Mouse (Mus musculus): Measurements from ENCODE around the gene Gm10638. TPM values are rescaled to one million over a fixed set of nuclear protein-coding genes. Genes with fewer than 3 reads are reported as not detected.

The Gm10638 gene
- total RNA-seq, 2 experiments from 2014 or later: 2.3 to 2.5 TPM

DNA sequence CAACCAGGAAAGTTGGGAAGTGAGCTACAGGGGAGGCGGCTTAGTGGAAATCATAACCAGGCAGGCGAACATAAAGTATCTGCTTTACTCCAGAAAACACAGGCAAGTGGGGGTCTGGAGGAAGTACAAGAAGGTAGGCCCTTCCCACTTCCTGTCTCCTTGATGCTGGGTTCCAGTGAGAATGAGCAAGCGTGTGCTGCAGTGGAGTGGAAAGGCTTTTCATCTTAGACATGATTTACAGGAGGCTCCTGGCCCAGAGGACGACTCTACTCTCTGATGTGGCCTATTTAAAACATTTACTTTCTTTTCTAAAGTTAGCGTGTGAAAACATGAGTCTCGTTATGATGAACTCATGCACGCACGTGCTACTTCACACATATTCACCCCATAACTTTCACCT lies 33.7 kb downstream of the Gm10638 start:
- no peak for DNase-seq
- intact Hi-C loops (cut with DNase I): no loop called here

DNA sequence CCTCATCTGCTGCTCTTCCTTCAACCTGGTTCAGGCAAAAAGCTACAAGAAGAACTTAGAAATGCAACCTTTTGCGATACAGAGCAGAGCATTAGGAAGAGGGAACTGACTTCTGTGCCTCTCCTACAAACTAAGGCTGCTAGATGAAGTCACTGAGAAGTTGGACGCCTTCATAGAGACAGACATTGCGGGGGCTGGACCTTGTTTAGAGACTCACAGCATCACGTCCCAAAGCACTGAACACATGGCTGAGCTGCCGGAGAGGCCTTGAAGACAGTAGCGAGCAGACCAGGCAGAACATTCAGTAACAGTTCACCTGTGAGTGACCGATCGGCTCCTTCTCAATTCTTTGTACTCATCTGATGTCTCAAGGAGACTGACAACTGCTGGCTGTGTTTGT lies 35.6 kb downstream of the Gm10638 start:
- intact Hi-C loops (cut with DNase I): no loop called here
- DNase-seq: no peak

DNA sequence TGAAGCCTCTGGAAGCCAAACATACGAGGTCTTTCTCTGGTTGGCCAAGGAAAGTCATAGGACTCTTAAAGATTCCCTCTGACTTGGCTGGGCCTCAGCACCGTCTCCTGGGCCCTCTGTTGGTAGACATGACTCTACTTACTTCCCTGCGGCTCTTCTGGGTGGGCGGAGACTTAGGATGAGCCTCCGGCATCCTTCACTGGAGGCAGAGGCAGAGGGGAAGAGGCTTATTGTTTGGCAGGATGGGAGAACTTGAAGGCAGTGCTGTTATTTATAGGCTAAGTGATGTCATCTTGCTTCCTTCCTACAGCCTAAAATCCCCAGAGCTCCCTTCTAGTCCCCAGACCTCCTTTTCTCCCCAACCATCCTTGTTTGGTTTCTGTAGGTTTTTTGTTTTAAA lies 41.0 kb downstream of the Gm10638 start:
- intact Hi-C loops (cut with DNase I): no loop called here
- DNase-seq: no peak

DNA sequence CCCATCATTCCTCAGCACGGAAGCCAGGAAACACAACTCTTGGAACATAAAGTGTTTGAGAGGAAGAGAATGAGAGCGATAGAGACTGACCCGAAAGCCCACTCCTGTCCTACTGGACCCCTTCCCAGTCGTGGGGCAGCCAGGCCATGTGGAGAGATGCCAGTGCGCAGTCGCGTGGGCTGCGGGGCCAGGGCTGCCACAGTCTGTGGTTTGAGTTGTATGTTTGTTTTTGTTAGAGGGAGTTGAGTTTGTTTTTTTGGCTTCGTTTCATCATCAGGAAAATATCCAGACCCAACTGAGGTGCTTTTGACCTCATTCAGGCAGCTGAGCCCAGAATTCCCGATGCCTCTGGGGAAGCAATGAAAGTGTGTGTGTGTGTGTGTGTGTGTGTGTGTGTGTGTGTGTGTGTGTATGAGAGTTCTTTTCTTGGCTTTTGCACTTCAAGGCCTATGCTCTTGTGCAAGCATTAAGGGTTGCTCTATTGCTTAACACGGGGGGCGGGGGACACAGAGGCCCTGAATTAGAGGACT lies 42.5 kb downstream of the Gm10638 start:
- DNase-seq: no peak

DNA sequence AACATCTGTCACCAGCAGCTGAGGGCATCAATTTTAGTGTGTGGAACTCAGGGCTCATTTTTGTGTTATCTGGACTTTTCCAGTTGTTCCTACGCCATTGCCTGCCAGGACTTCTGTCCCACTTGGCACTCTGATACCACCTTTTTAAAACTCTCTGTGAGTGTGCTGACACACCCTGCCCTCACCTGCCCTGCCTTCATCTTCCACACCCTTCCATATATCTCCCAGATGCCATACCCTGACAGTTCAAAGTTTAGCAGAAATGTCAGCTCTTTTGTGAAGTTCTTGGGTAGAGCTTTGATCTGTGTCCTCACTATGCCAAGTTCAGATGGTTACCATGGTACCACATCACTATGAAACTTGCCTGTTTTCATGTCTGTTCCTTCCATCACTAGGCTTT lies 44.1 kb downstream of the Gm10638 start:
- DNase-seq: no peak
- intact Hi-C loops (cut with DNase I): no loop called here

More for the DNA sequence above, 42.5 kb downstream of the Gm10638 start:
- intact Hi-C loops (cut with DNase I): no loop called here

DNA sequence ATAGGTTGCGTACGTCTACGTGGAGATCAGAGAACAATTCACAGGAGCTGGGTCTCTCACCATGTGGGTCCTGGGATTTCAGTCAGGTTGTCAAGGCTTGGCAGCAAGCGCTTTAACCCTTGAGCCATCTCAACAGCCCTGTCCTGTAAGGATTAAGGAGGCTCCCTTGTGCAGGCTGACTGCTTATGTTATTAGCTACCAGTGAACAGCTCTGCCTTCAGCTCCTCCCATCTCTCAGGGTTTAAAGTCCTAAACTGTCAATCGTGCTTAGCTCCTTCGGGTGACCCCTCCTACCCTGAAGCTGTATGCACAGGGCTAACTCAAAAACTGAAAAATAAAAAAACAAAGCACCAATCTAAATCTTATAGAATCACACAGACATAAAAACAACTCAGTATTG lies 46.0 kb downstream of the Gm10638 start:
- intact Hi-C loops (cut with DNase I): no loop called here

DNA sequence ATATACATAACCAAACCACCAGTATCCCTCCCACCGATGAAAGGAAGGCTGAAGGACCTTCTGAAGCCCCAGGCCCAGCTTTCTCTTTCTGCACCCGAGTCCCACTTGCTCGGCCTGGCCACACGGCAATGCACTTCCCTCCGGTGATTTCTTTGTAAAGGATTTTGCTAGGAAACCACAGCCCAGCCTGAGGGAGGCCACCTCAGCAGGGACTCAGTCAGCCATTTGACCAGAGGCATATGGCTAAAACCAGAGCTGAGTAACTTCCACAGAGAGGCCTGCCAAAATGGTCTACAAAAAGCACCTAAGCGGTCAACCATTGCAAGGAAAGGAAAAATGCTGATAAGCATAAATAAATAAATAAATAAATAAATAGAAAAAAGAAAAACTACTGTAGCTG lies 49.2 kb downstream of the Gm10638 start:
- no peak for DNase-seq
- intact Hi-C loops (cut with DNase I): no loop called here

More for the DNA sequence above, 46.0 kb downstream of the Gm10638 start:
- no peak for DNase-seq

Other genes with a start within 250 kb of the Gm10638 start
- gene Abcc12, start 165.0 kb upstream of the Gm10638 start, total RNA-seq (2021): under 1 TPM; 0.32 to 0.56 TPM
- gene Lonp2, start 121.7 kb upstream of the Gm10638 start, total RNA-seq (2021): 10 to 100 TPM; 56.2 to 56.5 TPM
- gene Siah1a, start 235 bp downstream of the Gm10638 start, total RNA-seq (2021): 10 to 100 TPM; 47.1 to 50.1 TPM
- 10 to 100 TPM; 28.0 to 28.5 TPM for gene N4bp1, start 139.6 kb downstream of the Gm10638 start, total RNA-seq (2021)